Mouse (Mus musculus): ENCODE measurements around the gene Phf8.

DNA sequence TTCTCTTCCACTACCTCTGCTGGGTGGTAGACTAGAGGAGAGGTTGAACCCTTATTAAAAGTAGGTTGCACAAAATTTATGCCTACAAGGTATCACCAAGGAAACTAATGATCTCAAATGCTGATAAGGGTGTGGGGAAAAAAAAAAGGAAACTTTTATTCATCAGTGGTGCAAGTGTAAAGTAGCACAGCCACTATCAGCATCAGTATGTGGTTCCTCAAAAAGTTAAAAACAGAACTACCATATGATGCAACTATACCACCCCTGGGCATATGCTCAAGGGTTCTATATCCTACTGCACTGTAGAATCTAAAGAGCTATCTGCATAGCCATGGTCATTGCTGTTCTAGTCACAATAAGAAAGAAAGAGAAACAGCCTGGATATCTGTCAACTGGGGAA is 11.9 kb upstream of the Phf8 start:
- TF ChIP-seq CTCF (IDR thresholded peaks at IDR 0.05) (no peak), EP300 (IDR thresholded peaks at IDR 0.05) (no peak)
